Mouse (Mus musculus) lung, embryonic 15.5 days (tissue): ENCODE results near the gene Hsp90b1. TPM values are rescaled to one million over a fixed set of nuclear protein-coding genes. Genes with fewer than 3 reads are reported as not detected.
A peak's percentile ranks its signal among the peaks of the same experiment; 100 is the strongest.
"Not testable (repeated sequence)": the region's sequence is repeated elsewhere in the genome, so short reads cannot be mapped to it uniquely, and the experiment has no call there.

Experiments used
- ATAC-seq: fragments of 200-750 bp; cut with Nextera tagmentation; 2 replicates; pipeline ENCODE4 v1.8.0; 2017; ENCODE audit warnings: moderate number of reproducible peaks, borderline replicate concordance; ENCODE audit not compliant: low FRiP score, low TSS enrichment; ENCODE audit errors: extremely low read depth
- H3K27ac ChIP-seq: fragments of 300-500 bp; sonication (generic); 2 replicates; pipeline ENCODE4 v1.5.1; 2015; ENCODE audit warnings: moderate library complexity, mild to moderate bottlenecking, inconsistent platforms
- H3K27me3 ChIP-seq: fragments of 300-500 bp; sonication (generic); 2 replicates; pipeline ENCODE4 v1.6.1; 2015; ENCODE audit warnings: inconsistent platforms
- H3K36me3 ChIP-seq: fragments of 300-500 bp; sonication (generic); 2 replicates; pipeline ENCODE4 v1.6.1; 2015; ENCODE audit warnings: inconsistent platforms
- H3K4me1 ChIP-seq: fragments of 300-500 bp; sonication (generic); 2 replicates; pipeline ENCODE4 v1.6.1; 2015; ENCODE audit warnings: inconsistent platforms
- H3K4me2 ChIP-seq: fragments of 300-500 bp; sonication (generic); 2 replicates; pipeline ENCODE4 v1.6.1; 2015; ENCODE audit warnings: inconsistent platforms, mild to moderate bottlenecking, moderate library complexity
- H3K4me3 ChIP-seq: fragments of 300-500 bp; sonication (generic); 2 replicates; pipeline ENCODE4 v1.5.1; 2015; ENCODE audit warnings: mild to moderate bottlenecking, inconsistent platforms
- H3K9ac ChIP-seq: fragments of 300-500 bp; sonication (generic); 2 replicates; pipeline ENCODE4 v1.6.1; 2015; ENCODE audit warnings: inconsistent platforms
- H3K9me3 ChIP-seq: fragments of 300-500 bp; sonication (generic); 2 replicates; pipeline ENCODE4 v1.6.1; 2016; ENCODE audit warnings: inconsistent platforms
- WGBS: fragments of 180-500 bp; shearing (Covaris S2); methylation state at CpG from one replicate; pipeline ENCODE4 v1.1.7; 2015; 5-methylcytosine and 5-hydroxymethylcytosine counted together
- polyA plus RNA-seq: library from polyadenylated mRNA; unstranded; fragments of >200 nt; fragmentation: Nextera tagmentation; extraction: Ambion mirVana; gene quantifications from 2 replicates; pipeline ENCODE4 v1.2.1, GENCODE M21; 2015

Hsp90b1 gene
- polyA plus RNA-seq, 1 experiment from 2014 or later = 820 TPM

GRCm38 (mm10) chr10:86704589-86705191 lies 619 bp downstream of the Hsp90b1 start:
- WGBS = under 1% methylated on average over 33 of the region's 33 CpGs
- H3K4me2 ChIP-seq = peak overlapping the region; percentile 68
- no peaks in the 10 kb centered on the region for H3K9me3 ChIP-seq
- H3K27ac ChIP-seq = peak overlapping the region; percentile 97
- H3K9ac ChIP-seq = peak overlapping the region; percentile 97
- H3K36me3 ChIP-seq = peaks cover 31% of the 10 kb centered on the region
- no peak for ATAC-seq
- no peaks in the 10 kb centered on the region for H3K27me3 ChIP-seq
- peaks cover 51% of the 10 kb centered on the region for H3K4me1 ChIP-seq
- peak overlapping the region; percentile 96 for H3K4me3 ChIP-seq

GRCm38 (mm10) chr10:86704141-86704540 lies 1.2 kb downstream of the Hsp90b1 start:
- H3K27me3 ChIP-seq = no peaks in the 10 kb centered on the region
- no peaks in the 10 kb centered on the region for H3K9me3 ChIP-seq
- peak overlapping the region; percentile 97 for H3K9ac ChIP-seq
- H3K4me3 ChIP-seq = peak overlapping the region; percentile 96
- H3K4me1 ChIP-seq = peaks cover 56% of the 10 kb centered on the region
- no peak overlapping the region for H3K27ac ChIP-seq
- H3K4me2 ChIP-seq = peak overlapping the region; percentile 68
- WGBS = under 1% methylated on average over 8 of the region's 8 CpGs
- ATAC-seq = no peak
- peaks cover 37% of the 10 kb centered on the region for H3K36me3 ChIP-seq

DNA sequence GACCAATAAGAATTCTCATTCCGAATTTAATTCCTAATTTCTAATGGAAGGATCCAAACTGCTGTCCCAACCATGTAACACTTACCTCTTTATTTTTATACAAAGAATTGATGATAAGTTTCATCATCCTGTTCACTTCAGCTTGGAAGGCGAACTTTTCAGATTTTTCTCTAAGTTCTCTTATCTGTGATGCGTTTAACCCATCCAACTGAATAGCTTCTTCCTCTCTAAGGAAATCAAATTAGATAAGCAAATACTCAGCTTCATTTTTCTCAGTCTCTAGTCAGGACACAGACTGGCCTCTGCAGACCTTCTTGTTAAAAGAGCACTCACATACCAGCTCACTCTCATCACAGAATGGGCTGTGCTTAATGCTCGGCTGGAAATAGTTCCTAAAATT lies 1.9 kb downstream of the Hsp90b1 start:
- Histone ChIP-seq H3K4me2 (peak overlapping the region; percentile 68), H3K9me3 (no peaks in the 10 kb centered on the region), H3K27me3 (no peaks in the 10 kb centered on the region), H3K27ac (no peak overlapping the region), H3K9ac (peak overlapping the region; percentile 97), H3K4me3 (peak overlapping the region; percentile 96), H3K36me3 (peaks cover 43% of the 10 kb centered on the region), H3K4me1 (peaks cover 58% of the 10 kb centered on the region)
- ATAC-seq = no peak
- 42% methylated on average over 4 of the region's 4 CpGs for WGBS

DNA sequence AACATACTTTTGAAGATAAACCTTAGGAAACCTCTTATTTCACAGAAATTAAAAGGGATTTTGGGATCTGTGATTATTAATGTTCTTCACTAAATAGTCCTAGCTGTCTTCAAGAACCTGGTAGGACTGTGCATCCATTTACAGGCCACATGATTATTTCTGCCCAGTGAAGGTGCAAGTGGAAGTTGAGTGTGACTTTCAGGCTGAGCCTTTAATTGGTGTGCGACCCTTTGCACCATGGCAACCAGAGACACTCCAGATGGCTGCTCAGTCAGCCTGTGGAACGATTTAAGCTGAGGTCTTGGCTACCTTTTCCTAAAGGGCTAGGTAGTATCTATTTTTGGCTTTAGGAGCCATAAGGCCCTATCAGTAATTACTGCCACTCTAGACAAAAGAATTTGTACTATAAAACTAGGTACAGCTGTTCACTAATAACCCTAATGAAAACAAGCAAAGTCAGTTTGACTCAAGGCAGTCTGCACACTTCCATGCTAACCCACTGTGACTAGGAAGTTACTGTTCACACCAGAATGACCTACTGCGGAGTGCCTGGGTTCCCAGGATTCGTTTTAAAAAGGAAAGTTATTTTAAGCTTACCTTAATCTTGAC lies 2.9 kb downstream of the Hsp90b1 start:
- H3K36me3 ChIP-seq = peaks cover 53% of the 10 kb centered on the region
- no peak overlapping the region for H3K27ac ChIP-seq
- no peaks in the 10 kb centered on the region for H3K27me3 ChIP-seq
- H3K4me1 ChIP-seq = peaks cover 58% of the 10 kb centered on the region
- WGBS = 48% methylated on average over 4 of the region's 4 CpGs
- H3K4me2 ChIP-seq = peak overlapping the region; percentile 68; the same call in 1 of the 2 replicates
- H3K9ac ChIP-seq = no peak overlapping the region
- peak overlapping the region; percentile 96; the same call in 1 of the 2 replicates for H3K4me3 ChIP-seq
- H3K9me3 ChIP-seq = no peaks in the 10 kb centered on the region
- ATAC-seq = no peak

- peak overlapping the region; percentile 19 for H3K4me2 ChIP-seq
- H3K4me3 ChIP-seq = 0 out of 2 replicates have a peak overlapping the region, but pooled peaks have one; percentile 1
- H3K27me3 ChIP-seq = no peaks in the 10 kb centered on the region
- H3K9ac ChIP-seq = no peak overlapping the region
- peaks cover 48% of the 10 kb centered on the region for H3K4me1 ChIP-seq
- H3K36me3 ChIP-seq = peaks cover 60% of the 10 kb centered on the region
- no peak overlapping the region for H3K27ac ChIP-seq
- ATAC-seq = no peak
- H3K9me3 ChIP-seq = no peaks in the 10 kb centered on the region
- WGBS = 53% methylated on average over 3 of the region's 3 CpGs
Observed at GRCm38 (mm10) chr10:86700973-86701372, 4.3 kb downstream of the Hsp90b1 start.

GRCm38 (mm10) chr10:86700251-86700650 lies 5.1 kb downstream of the Hsp90b1 start:
- no peaks in the 10 kb centered on the region for H3K27me3 ChIP-seq
- ATAC-seq = no peak
- H3K4me1 ChIP-seq = peaks cover 48% of the 10 kb centered on the region
- H3K9ac ChIP-seq = no peak overlapping the region
- peaks cover 67% of the 10 kb centered on the region for H3K36me3 ChIP-seq
- WGBS = 55% methylated on average over 3 of the region's 3 CpGs
- H3K9me3 ChIP-seq = no peaks in the 10 kb centered on the region
- no peak overlapping the region for H3K4me3 ChIP-seq
- H3K27ac ChIP-seq = no peak overlapping the region
- peak overlapping the region; percentile 19; the same call in 1 of the 2 replicates for H3K4me2 ChIP-seq

DNA sequence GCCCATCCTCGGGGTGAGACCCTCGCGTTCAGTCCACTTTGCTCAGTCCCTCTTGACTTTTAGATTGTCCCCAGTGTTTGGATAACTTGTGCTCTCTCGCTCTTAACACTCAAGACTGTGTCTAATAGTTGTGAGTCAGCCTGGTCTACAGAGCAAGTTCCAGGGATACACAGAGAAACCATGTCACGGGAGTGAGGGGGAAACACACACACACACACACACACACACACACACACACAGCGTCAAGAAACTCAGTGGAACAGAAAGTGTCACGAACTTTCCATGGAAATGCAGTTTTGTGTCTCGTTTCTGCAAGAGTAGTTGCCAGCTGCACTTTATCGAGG lies 19.3 kb downstream of the Hsp90b1 start:
- WGBS = 16% methylated on average over 9 of the region's 9 CpGs
- H3K4me3 ChIP-seq = peak overlapping the region; percentile 69
- ATAC-seq = peak; percentile 17; the same call in 1 of the 2 replicates

GRCm38 (mm10) chr10:86685179-86686016 lies 19.9 kb downstream of the Hsp90b1 start:
- ATAC-seq = peak; percentile 93
- peak overlapping the region; percentile 69 for H3K4me3 ChIP-seq
- not testable (repeated sequence) for H3K4me1 ChIP-seq, H3K36me3 ChIP-seq, H3K9me3 ChIP-seq, H3K27me3 ChIP-seq
- WGBS = under 1% methylated on average over 52 of the region's 53 CpGs
- peak overlapping the region; percentile 78 for H3K4me2 ChIP-seq
- H3K27ac ChIP-seq = peak overlapping the region; percentile 84
- peak overlapping the region; percentile 92 for H3K9ac ChIP-seq

More for the DNA sequence above, 19.3 kb downstream of the Hsp90b1 start:
- H3K27ac ChIP-seq, H3K27me3 ChIP-seq, H3K4me1 ChIP-seq, H3K9me3 ChIP-seq: not testable (repeated sequence)
- Histone ChIP-seq H3K4me2 (peak overlapping the region; percentile 78), H3K9ac (peak overlapping the region; percentile 92), H3K36me3 (peaks cover 14% of the 10 kb centered on the region)

- ATAC-seq = 0 out of 2 replicates have a peak, but pooled peaks have one; percentile 12
- H3K4me1 ChIP-seq, H3K9me3 ChIP-seq, H3K36me3 ChIP-seq, H3K27me3 ChIP-seq, H3K9ac ChIP-seq: not testable (repeated sequence)
- WGBS = 27% methylated on average over 2 of the region's 2 CpGs
- H3K27ac ChIP-seq = peak overlapping the region; percentile 84
- peak overlapping the region; percentile 78 for H3K4me2 ChIP-seq
- H3K4me3 ChIP-seq = peak overlapping the region; percentile 69
Observed at GRCm38 (mm10) chr10:86684797-86685178, 20.5 kb downstream of the Hsp90b1 start.

- not testable (repeated sequence) for ATAC-seq
Observed at GRCm38 (mm10) chr10:86670550-86670949, 34.8 kb downstream of the Hsp90b1 start.

More at GRCm38 (mm10) chr10:86670550-86670949, 34.8 kb downstream of the Hsp90b1 start:
- not testable (repeated sequence) for H3K36me3 ChIP-seq, H3K4me3 ChIP-seq, H3K9me3 ChIP-seq, H3K27ac ChIP-seq, H3K9ac ChIP-seq, H3K4me1 ChIP-seq, H3K4me2 ChIP-seq, H3K27me3 ChIP-seq
- WGBS = 64% methylated on average over 4 of the region's 4 CpGs
